Mouse (Mus musculus): Measurements from ENCODE around the gene Apobr. TPM values are rescaled to one million over a fixed set of nuclear protein-coding genes. Genes with fewer than 3 reads are reported as not detected.
A peak's percentile ranks its signal among the peaks of the same experiment; 100 is the strongest.

Gene Apobr
- polyA plus RNA-seq, 1 experiment from 2014 or later = 0.61 TPM

DNA sequence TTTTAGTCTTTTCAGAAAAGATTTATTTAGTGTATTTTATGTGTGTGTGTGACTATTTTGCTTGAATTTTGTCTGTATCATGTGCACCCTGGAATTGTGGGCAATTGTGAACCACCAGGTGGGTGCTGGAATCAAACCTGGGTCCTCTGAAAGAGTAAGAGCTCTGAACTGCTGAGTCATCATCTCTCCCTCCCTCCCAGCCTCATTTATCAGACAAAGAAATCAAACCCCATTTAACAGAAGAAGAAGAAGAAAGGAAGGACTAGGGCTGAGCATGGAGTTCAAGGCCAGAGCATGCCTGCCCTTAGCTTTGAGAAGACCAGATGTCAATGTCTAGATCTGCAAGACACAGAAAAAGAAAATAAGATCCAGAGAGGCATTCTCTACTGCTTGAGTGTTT, 50.6 kb downstream of the Apobr start:
- ATAC-seq (ENCODE audit: insufficient number of reproducible peaks, low FRiP score, low TSS enrichment, low read depth) (no peak), DNase-seq (ENCODE audit: low spot score) (no peak)
- no peaks in the 10 kb centered on the region for H3K27me3 ChIP-seq (ENCODE audit: control insufficient read depth, insufficient read depth, low read length)
- H3K36me3 ChIP-seq (ENCODE audit: control insufficient read depth, insufficient read depth, low read length) = no peaks in the 10 kb centered on the region
- H3K4me1 ChIP-seq (ENCODE audit: control insufficient read depth, insufficient read depth, low read length) = peaks cover 8% of the 10 kb centered on the region; the same call in 1 of the 2 replicates
- H3K9me3 ChIP-seq (ENCODE audit: control insufficient read depth, low read length) = no peaks in the 10 kb centered on the region
- H3K27ac ChIP-seq (replicated peaks; ENCODE audit: low read depth, low read length) = no peak overlapping the region
- H3K4me3 ChIP-seq (ENCODE audit: low read depth, low read length) = no peak overlapping the region
- no peak overlapping the region for H3K9ac ChIP-seq (ENCODE audit: low read length)
- no peak overlapping the region for H3K4me2 ChIP-seq (ENCODE audit: low read depth, severe bottlenecking)

DNA sequence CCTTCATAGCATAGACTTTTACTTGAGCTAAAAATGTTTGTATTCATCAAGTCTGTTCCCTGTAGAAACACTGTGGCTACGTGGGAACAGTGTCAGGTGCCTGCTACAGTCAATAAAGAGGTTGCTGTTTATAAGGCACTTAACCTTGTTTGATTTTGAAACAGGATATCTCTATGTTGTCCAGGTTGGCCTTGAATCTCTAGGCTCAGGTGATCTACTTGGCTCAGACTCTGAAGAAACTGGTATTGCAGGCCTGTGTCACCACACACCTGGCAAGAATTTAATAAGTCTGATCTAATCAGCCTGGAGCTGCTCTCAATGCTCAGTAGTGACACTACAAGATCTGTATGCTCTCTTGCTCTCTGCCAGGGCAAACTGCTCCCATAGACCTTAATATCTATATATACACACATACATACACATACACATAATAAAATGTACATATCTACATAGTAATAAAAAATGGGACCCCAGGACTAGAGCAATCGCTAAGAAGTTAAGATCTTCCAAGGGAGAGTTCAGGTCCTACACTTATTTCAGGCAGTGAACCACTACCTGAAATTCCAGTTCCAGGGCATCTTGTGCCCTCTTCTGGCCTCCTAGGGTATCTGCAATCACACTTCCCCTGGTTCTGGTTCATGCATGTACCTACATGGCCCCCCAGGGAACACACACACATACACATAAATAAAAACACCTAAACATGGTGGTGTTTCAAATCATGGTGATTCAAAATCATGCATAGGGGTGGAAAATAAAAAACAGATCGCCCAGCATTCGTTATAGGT, 52.2 kb downstream of the Apobr start:
- DNase-seq (ENCODE audit: low spot score) = peak; percentile 45

More for the DNA sequence above, 52.2 kb downstream of the Apobr start:
- ATAC-seq (ENCODE audit: insufficient number of reproducible peaks, low FRiP score, low TSS enrichment, low read depth) = no peak
- Histone ChIP-seq H3K27me3 (ENCODE audit: control insufficient read depth, insufficient read depth, low read length) (no peaks in the 10 kb centered on the region), H3K4me1 (ENCODE audit: control insufficient read depth, insufficient read depth, low read length) (peaks cover 8% of the 10 kb centered on the region; the same call in 1 of the 2 replicates), H3K36me3 (ENCODE audit: control insufficient read depth, insufficient read depth, low read length) (no peaks in the 10 kb centered on the region), H3K9ac (ENCODE audit: low read length) (no peak overlapping the region), H3K27ac (replicated peaks; ENCODE audit: low read depth, low read length) (no peak overlapping the region), H3K4me2 (ENCODE audit: low read depth, severe bottlenecking) (no peak overlapping the region), H3K4me3 (ENCODE audit: low read depth, low read length) (no peak overlapping the region), H3K9me3 (ENCODE audit: control insufficient read depth, low read length) (no peaks in the 10 kb centered on the region)
- 15% methylated on average over 4 of the region's 4 CpGs for WGBS

Small RNAs within 50 kb of the gene (microRNA-seq; reads per million reads assigned to microRNA genes)
- gene Mir7059 = 1.5 reads per million

Other genes with a start within 250 kb of the Apobr start
- gene Lat, start 215.4 kb upstream of the Apobr start, polyA plus RNA-seq (2014; fragmentation: Nextera tagmentation; extraction: Ambion mirVana) = 2.2 and 3.2 TPM in 2 replicates
- gene Spns1, start 207.5 kb upstream of the Apobr start, polyA plus RNA-seq (2014; fragmentation: Nextera tagmentation; extraction: Ambion mirVana) = 41.7 and 46.5 TPM in 2 replicates
- 2.8 and 3.6 TPM in 2 replicates for gene Nfatc2ip, start 188.2 kb upstream of the Apobr start, polyA plus RNA-seq (2014; fragmentation: Nextera tagmentation; extraction: Ambion mirVana)
- 0.41 TPM in 1 of 2 replicates, not detected in the other for gene Cd19, start 170.1 kb upstream of the Apobr start, polyA plus RNA-seq (2014; fragmentation: Nextera tagmentation; extraction: Ambion mirVana)
- 25.8 and 28.1 TPM in 2 replicates for gene Rabep2, start 156.2 kb upstream of the Apobr start, polyA plus RNA-seq (2014; fragmentation: Nextera tagmentation; extraction: Ambion mirVana)
- gene Atp2a1, start 121.8 kb upstream of the Apobr start, polyA plus RNA-seq (2014; fragmentation: Nextera tagmentation; extraction: Ambion mirVana) = 16.0 and 18.8 TPM in 2 replicates
- gene Sh2b1, start 109.5 kb upstream of the Apobr start, polyA plus RNA-seq (2014; fragmentation: Nextera tagmentation; extraction: Ambion mirVana) = 50.7 and 51.3 TPM in 2 replicates
- gene Tufm, start 97.6 kb upstream of the Apobr start, polyA plus RNA-seq (2014; fragmentation: Nextera tagmentation; extraction: Ambion mirVana) = 165 and 170 TPM in 2 replicates
- gene Atxn2l, start 81.5 kb upstream of the Apobr start, polyA plus RNA-seq (2014; fragmentation: Nextera tagmentation; extraction: Ambion mirVana) = 62.0 and 66.3 TPM in 2 replicates
- gene Eif3c, start 18.5 kb upstream of the Apobr start, polyA plus RNA-seq (2014; fragmentation: Nextera tagmentation; extraction: Ambion mirVana) = 195 and 204 TPM in 2 replicates
- 27.9 and 33.6 TPM in 2 replicates for gene Cln3, start 875 bp downstream of the Apobr start, polyA plus RNA-seq (2014; fragmentation: Nextera tagmentation; extraction: Ambion mirVana)
- not detected in 2 replicates for gene Il27, start 10.0 kb downstream of the Apobr start, polyA plus RNA-seq (2014; fragmentation: Nextera tagmentation; extraction: Ambion mirVana)
- gene Nupr1, start 45.9 kb downstream of the Apobr start, polyA plus RNA-seq (2014; fragmentation: Nextera tagmentation; extraction: Ambion mirVana) = 0.31 and 1.3 TPM in 2 replicates
- gene Sgf29, start 64.4 kb downstream of the Apobr start, polyA plus RNA-seq (2014; fragmentation: Nextera tagmentation; extraction: Ambion mirVana) = 61.9 and 65.6 TPM in 2 replicates
- 0.23 and 0.47 TPM in 2 replicates for gene Sult1a1, start 91.5 kb downstream of the Apobr start, polyA plus RNA-seq (2014; fragmentation: Nextera tagmentation; extraction: Ambion mirVana)
- 152 and 160 TPM in 2 replicates for gene Bola2, start 110.5 kb downstream of the Apobr start, polyA plus RNA-seq (2014; fragmentation: Nextera tagmentation; extraction: Ambion mirVana)
- gene Slx1b, start 110.8 kb downstream of the Apobr start, polyA plus RNA-seq (2014; fragmentation: Nextera tagmentation; extraction: Ambion mirVana) = 8.8 and 9.3 TPM in 2 replicates
- gene Coro1a, start 122.8 kb downstream of the Apobr start, polyA plus RNA-seq (2014; fragmentation: Nextera tagmentation; extraction: Ambion mirVana) = 35.9 and 37.7 TPM in 2 replicates
- 35.4 and 37.4 TPM in 2 replicates for gene Mapk3, start 174.7 kb downstream of the Apobr start, polyA plus RNA-seq (2014; fragmentation: Nextera tagmentation; extraction: Ambion mirVana)
- 1.7 and 2.4 TPM in 2 replicates for gene Gdpd3, start 181.4 kb downstream of the Apobr start, polyA plus RNA-seq (2014; fragmentation: Nextera tagmentation; extraction: Ambion mirVana)
- 97.8 and 112 TPM in 2 replicates for gene Ypel3, start 192.0 kb downstream of the Apobr start, polyA plus RNA-seq (2014; fragmentation: Nextera tagmentation; extraction: Ambion mirVana)
- 0.45 and 0.67 TPM in 2 replicates for gene Tbx6, start 196.5 kb downstream of the Apobr start, polyA plus RNA-seq (2014; fragmentation: Nextera tagmentation; extraction: Ambion mirVana)
- 400 and 426 TPM in 2 replicates for gene Ppp4c, start 207.6 kb downstream of the Apobr start, polyA plus RNA-seq (2014; fragmentation: Nextera tagmentation; extraction: Ambion mirVana)
- not detected in 2 replicates for gene Fam57b, start 212.7 kb downstream of the Apobr start, polyA plus RNA-seq (2014; fragmentation: Nextera tagmentation; extraction: Ambion mirVana)
- not detected in 2 replicates for gene 4930451I11Rik, start 246.7 kb downstream of the Apobr start, polyA plus RNA-seq (2014; fragmentation: Nextera tagmentation; extraction: Ambion mirVana)

All from limb, embryonic 11.5 days (tissue).